Mouse (Mus musculus): ENCODE data around the gene Rnf151.
"Not testable (repeated sequence)": the region's sequence is repeated elsewhere in the genome, so short reads cannot be mapped to it uniquely, and the experiment has no call there.

Gene Rnf151

DNA sequence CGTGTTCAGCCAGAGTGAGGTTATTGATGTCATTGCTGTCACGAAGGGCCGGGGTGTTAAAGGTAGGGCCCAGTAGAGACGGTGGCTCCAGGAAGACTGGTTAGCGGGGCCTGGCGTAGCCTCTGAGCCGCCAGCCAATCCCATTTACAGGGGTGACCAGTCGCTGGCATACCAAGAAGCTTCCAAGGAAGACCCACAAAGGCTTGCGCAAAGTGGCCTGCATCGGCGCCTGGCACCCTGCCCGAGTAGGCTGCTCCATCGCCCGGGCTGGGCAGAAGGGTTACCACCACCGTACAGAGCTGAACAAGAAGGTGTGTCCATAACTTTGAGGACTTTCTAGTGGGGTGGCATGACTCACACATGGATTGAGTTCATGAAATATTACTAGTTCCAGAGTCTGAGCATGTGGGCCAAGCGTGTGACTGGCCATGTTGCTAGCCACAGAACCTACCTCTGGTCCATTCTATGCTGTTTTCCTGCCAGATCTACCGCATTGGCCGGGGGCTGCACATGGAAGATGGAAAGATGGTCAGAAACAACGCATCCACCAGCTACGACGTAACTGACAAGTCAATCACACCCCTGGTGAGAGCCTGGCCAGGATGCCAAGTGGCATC, 15.7 kb upstream of the Rnf151 start:
- DNase-seq (ENCODE audit: low read depth, low spot score) = peak; percentile 23

DNA sequence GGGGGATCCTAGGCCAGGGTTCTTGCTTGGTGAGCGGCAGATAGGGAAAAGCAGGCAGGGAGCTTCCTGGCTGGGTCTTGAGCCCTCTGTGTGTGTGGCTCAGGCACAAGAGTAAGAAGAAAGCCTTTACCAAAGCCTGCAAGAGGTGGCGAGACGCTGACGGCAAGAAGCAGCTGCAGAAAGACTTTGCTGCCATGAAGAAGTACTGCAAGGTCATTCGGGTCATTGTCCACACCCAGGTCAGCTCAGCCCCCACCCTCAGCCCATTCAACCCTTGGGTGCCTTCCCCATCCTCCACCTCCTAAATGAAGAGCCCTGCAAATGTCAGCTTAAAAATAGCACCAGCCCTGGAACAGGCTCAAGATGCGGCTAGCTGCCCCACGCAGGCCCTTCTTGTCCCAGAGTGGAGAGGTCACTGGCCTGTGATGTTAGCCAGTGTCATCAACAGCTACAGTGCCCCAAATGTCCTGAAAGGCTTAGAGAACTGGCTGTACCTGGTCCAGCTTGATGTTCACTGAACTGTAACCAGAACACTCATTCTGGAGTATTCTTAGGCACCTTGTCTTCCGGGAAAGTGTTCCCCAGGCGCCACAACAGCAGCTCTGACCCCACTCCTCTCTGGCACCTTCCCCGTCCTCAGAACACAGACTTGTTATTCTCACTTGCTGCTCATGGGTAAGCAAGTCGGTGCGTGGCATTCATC, 14.5 kb upstream of the Rnf151 start:
- no peak for DNase-seq (ENCODE audit: low read depth, low spot score)

DNA sequence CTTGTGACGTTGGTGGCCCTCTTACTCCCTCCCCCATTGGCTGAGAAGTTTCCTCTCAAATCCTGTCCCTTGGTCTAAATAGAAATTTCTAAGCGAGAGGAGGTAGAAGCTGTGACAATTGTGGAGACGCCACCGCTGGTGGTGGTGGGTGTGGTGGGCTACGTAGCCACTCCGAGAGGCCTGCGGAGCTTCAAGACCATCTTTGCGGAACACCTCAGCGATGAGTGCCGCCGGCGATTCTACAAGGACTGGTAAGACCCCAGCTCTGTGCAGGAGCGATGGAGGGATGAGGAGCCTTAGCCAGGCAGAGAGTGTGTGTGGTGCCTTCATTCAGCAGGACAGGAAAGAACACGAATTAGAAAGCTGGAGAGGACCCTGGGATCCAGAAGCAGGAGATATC, 12.9 kb upstream of the Rnf151 start:
- no peak for DNase-seq (ENCODE audit: low read depth, low spot score)

GRCm38 (mm10) chr17:24729067-24729466, 11.2 kb upstream of the Rnf151 start:
- no peak for DNase-seq (ENCODE audit: low read depth, low spot score)

DNA sequence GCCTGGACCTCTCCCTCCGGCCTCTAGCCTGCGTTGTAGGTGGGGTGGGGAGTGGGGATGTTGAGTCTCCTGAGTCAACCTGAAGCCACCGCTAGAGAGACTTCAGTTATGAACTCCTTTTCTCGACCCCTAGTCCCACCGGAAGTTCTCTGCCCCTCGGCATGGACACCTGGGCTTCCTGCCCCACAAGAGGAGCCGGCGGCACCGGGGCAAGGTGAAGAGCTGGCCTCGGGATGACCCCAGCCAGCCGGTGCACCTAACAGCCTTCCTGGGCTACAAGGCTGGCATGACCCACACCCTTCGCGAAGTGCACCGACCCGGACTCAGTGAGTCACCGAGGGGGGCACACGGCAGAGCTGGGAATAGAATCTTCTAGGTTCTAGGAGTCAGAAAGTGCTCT, 10.3 kb upstream of the Rnf151 start:
- DNase-seq (ENCODE audit: low read depth, low spot score) = no peak

GRCm38 (mm10) chr17:24727618-24728017, 9.8 kb upstream of the Rnf151 start, which contains the start of gene Rpl3l:
Rpl3l (plus strand) TSS chr17:24727820.
- no peak for DNase-seq (ENCODE audit: low read depth, low spot score)

- no peak for DNase-seq (ENCODE audit: low read depth, low spot score)
Measured at GRCm38 (mm10) chr17:24725637-24726390, 8.0 kb upstream of the Rnf151 start.

DNA sequence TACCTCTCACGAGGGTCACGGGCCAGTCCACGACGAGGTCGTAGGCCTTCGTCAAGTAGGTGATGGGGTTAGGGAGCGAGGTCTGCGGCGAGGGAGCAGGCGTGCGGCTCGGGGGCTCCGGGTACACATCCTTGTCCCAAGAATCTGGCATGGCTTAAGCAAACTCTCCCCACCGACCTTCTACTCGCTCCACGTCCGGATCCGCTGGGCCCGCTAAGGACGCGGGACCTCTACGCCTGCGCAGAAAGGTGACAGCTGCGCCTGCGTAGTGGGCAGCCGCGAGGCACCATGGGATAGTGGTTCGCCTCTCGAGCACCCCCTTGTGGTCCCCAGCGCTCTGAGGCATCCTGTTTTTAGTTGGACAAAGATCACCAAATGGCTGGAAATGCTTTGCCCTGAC, 6.3 kb upstream of the Rnf151 start, which contains the start of gene Ndufb10:
Ndufb10 (minus strand) TSS at position 295 of the 400 bp plus-strand sequence.
- peak; percentile 98 for DNase-seq (ENCODE audit: low read depth, low spot score)

GRCm38 (mm10) chr17:24723881-24724180, 6.0 kb upstream of the Rnf151 start:
- DNase-seq (ENCODE audit: low read depth, low spot score) = peak; percentile 63

GRCm38 (mm10) chr17:24723122-24723880, 5.4 kb upstream of the Rnf151 start:
- peak; percentile 54 for DNase-seq (ENCODE audit: low read depth, low spot score)

- peak; percentile 49 for DNase-seq (ENCODE audit: low read depth, low spot score)
Measured at GRCm38 (mm10) chr17:24722220-24722924, 4.5 kb upstream of the Rnf151 start.

GRCm38 (mm10) chr17:24721383-24721955, 3.6 kb upstream of the Rnf151 start:
- DNase-seq (ENCODE audit: low read depth, low spot score) = not testable (repeated sequence)

GRCm38 (mm10) chr17:24720616-24721015, 2.8 kb upstream of the Rnf151 start:
- not testable (repeated sequence) for DNase-seq (ENCODE audit: low read depth, low spot score)

- DNase-seq (ENCODE audit: low read depth, low spot score) = peak; percentile 99
Measured at GRCm38 (mm10) chr17:24719494-24720222, 1.8 kb upstream of the Rnf151 start.

- peak; percentile 39 for DNase-seq (ENCODE audit: low read depth, low spot score)
Measured at GRCm38 (mm10) chr17:24718938-24719337, 1.1 kb upstream of the Rnf151 start.

- DNase-seq (ENCODE audit: low read depth, low spot score) = no peak
Measured at GRCm38 (mm10) chr17:24716166-24716682, 1.6 kb downstream of the Rnf151 start.

DNA sequence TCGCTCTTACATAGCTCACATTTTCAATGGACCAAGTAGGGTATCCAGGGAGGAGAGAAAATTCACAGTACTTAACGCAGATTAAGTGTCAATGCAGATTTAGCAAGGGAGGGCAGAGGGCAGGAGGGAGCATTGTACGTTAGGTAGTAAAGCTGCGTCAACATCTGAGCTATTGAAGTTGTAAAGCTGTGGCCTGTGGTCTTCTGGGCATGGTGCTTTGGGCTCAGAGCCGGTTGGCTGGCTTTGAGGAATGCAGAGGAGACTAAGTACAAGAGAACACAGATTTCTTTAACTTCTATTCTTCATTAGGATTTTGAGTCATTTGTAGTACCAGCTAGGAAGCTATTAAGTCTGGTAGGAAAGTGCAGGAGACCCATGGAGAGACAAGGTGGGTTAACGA, 2.3 kb downstream of the Rnf151 start:
- DNase-seq (ENCODE audit: low read depth, low spot score) = no peak

- DNase-seq (ENCODE audit: low read depth, low spot score) = peak; percentile 72
Measured at GRCm38 (mm10) chr17:24708646-24709045, 9.2 kb downstream of the Rnf151 start.

DNA sequence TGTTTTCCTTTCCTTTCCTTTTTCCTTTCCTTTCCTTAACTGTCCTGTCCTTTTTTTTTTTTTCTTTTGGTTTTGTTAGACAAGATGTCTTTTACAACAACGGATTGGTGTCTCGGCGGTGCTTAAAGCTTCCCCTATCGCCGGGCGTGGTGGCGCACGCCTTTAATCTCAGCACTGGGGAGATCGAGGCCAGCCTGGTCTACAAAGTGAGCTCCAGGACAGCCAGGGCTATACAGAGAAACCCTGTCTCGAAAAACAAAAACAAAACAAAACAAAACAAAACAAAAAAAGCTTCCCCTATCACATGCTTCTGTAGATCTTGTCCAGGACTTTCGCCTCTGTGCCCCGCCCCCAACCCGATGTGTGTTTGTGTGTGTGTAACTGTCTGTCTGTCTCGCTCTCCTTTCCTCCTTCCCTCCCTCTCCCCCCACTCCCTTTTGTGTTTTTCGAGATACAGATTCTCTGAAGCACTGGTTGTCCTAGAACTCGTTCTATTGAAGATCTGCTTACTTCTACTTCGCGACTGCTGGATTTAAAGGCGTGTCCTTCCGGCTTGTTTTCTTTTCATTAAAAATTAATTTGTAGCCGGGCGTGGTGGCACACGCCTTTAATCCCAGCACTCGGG, 9.9 kb downstream of the Rnf151 start:
- no peak for DNase-seq (ENCODE audit: low read depth, low spot score)

Measured in 3T3-L1 (cell line).